Mouse (Mus musculus) bone marrow macrophage, adult 2 months (primary cell): Measurements from ENCODE around the gene Cuedc1. TPM values are rescaled to one million over a fixed set of nuclear protein-coding genes. Genes with fewer than 3 reads are reported as not detected.
A peak's percentile ranks its signal among the peaks of the same experiment; 100 is the strongest.

ENCODE experiments used
- H3K27ac ChIP-seq: 2 replicates; pipeline ENCODE4 v1.5.1; 2012; ENCODE audit warnings: low read depth, low read length; ENCODE audit not compliant: insufficient read depth
- H3K4me1 ChIP-seq: 2 replicates; pipeline ENCODE4 v1.6.1; 2012; ENCODE audit warnings: low read length; ENCODE audit not compliant: control insufficient read depth, insufficient read depth
- H3K4me3 ChIP-seq: 2 replicates; pipeline ENCODE4 v1.5.1; 2012; ENCODE audit warnings: mild to moderate bottlenecking, low read length, moderate library complexity; ENCODE audit not compliant: insufficient read depth
- CTCF ChIP-seq: IDR thresholded peaks from 2 replicates; pipeline ENCODE4 v1.5.1; 2012; ENCODE audit warnings: low read depth, mild to moderate bottlenecking, low read length, moderate library complexity
- POLR2A ChIP-seq: IDR thresholded peaks from 2 replicates; pipeline ENCODE4 v1.6.1; 2012; ENCODE audit warnings: mild to moderate bottlenecking, low read depth, low read length, borderline replicate concordance
- polyA plus RNA-seq: library from polyadenylated mRNA; stranded (reverse); fragments of >200 nt; gene quantifications from 2 replicates; pipeline ENCODE4 v1.2.4, GENCODE M21; 2012; ENCODE audit not compliant: missing spikeins, insufficient read depth, insufficient read length

Gene Cuedc1
- polyA plus RNA-seq, 1 experiment, result 13.1 TPM

DNA sequence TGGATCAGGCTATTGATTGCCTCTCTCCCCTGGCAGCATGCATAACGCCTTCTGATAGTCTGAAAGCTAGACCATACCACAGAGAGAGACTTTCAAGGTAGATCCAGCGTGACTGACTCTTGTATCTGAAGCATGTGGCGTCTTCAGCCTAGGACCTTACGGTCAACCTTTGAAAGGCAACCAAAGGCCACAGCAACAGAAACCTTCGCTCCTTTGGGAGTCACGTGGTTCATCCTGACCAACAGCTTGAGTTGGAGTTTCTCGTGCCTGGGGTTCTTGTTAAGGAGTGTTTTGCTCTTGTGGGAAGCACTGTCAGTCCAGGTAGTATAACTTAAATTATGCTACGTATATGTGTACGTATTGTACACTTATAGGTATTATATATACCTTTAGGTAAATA, 30.6 kb downstream of the Cuedc1 start:
- Histone ChIP-seq H3K4me3 (no peak overlapping the region), H3K27ac (no peak overlapping the region), H3K4me1 (peaks cover 29% of the 10 kb centered on the region)
- TF ChIP-seq CTCF (no peak), POLR2A (no peak)

DNA sequence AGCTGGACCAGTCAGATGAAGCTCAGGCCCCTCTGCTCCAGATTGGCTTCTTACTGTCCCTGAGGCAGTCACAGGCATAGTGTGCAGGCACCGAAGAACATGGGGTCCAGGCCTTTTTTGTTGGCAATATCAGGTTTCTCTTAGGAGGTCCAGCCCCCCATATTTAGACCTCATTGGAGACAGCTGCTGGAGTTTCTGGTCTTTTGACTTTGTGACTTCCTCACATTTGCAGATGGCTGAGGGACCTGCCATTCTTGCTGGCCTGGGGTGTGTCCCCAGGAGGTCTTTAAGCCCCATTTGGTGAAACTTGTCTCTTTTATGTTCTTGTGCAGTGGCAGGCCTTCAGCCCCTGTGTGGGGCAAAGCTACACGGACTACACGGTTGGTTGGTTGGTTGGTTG, 31.4 kb downstream of the Cuedc1 start:
- no peak for TF ChIP-seq CTCF
- TF ChIP-seq POLR2A, result no peak
- Histone ChIP-seq H3K4me3 (no peak overlapping the region), H3K27ac (no peak overlapping the region), H3K4me1 (peaks cover 29% of the 10 kb centered on the region)

DNA sequence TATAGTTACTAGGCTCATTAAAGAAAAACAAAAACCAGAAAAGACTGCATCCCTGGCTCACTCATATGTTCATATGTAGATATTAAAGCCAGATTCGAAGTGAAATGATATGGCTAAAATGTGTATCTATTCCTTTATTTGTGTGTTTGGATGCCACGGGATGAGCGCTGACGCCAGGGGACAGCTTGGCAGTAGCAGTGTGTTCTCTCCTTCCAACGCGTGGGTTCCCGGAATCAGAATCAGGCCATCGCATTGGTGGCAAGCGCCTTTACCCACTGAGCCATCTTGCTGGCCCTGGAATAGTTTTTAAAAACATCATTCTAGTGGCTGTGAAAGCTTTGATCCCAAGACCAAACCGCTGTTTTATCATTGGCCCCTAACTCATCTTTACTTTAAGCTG, 32.1 kb downstream of the Cuedc1 start:
- no peak for TF ChIP-seq CTCF
- no peak for TF ChIP-seq POLR2A
- no peak overlapping the region for H3K27ac ChIP-seq
- H3K4me3 ChIP-seq, result no peak overlapping the region
- H3K4me1 ChIP-seq, result peaks cover 29% of the 10 kb centered on the region

DNA sequence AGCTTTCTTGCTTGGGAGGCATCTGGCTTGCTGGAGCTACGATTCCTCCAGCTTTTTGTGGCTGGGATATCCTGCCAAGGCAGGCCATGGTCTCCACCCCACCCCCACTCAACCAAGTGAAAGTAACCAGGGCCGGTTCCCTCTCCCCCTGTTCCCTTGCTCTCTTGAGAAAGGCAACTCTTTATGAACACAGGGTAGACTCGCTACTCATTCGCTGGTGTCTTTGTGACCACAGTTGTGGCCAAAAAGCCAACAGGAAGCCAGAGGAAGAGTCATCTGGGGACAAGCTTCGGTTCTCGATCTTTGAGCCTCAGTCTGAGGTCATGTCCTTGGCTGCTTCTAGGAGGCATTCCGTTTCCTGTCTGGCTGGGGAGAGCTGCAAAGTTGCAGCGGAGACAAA, 34.0 kb downstream of the Cuedc1 start:
- Histone ChIP-seq H3K27ac (peak overlapping the region; percentile 69), H3K4me1 (peaks cover 26% of the 10 kb centered on the region), H3K4me3 (peak overlapping the region; percentile 42)
- TF ChIP-seq POLR2A (no peak), CTCF (no peak)

DNA sequence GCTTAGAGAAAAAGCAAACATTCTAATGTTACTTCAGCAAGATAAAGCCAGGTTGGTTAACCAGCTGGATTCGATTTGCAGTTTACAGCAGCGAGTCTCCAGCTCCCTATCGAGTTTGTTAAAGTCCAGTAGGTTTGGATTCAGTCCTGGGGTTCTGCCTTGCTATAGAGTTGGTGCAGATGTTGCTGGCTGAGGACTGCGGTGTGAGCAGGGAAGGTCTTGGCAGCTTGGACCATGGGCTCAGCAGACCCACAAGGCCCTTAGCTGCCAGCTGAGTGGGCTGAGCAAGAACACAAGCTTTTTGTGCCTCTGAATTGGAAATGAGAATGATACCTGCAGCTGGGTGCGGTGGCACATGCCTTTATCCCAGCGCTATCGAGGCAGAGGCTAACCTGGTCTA, 37.4 kb downstream of the Cuedc1 start:
- no peak for TF ChIP-seq POLR2A
- no peak for TF ChIP-seq CTCF
- H3K4me3 ChIP-seq, result no peak overlapping the region
- no peak overlapping the region for H3K27ac ChIP-seq
- peaks cover 26% of the 10 kb centered on the region for H3K4me1 ChIP-seq

DNA sequence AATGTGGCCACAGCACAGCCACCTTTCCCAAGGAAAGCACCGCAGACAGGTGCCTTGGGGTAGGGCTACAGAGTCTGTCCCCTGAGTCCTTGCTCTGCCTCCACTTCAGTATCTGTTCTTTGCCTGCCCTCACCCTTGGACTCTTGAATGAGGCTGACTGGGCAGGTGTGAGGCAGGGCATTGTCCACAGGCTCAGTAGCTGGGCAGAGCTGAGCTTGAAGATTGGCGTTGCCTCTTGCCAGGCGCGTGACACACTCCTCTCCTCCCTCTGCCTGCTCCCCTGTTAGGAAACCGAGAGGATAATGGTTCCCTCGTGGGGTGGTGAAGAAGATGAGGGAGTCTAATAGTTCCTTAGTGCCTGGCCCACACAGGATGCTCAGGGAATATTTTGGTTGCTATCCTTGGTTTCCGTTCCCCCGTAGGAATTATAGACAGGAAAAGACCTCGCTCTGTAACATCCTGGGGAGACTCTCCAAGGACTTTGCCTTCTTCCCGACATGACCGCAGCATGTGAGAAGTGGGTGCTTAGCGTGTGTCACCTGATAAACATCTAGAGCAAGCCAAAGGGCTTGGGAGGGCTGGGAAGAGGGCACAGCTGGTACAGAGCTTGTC, 40.1 kb downstream of the Cuedc1 start:
- TF ChIP-seq CTCF (no peak), POLR2A (no peak)
- no peak overlapping the region for H3K27ac ChIP-seq
- no peak overlapping the region for H3K4me3 ChIP-seq
- peaks cover 9% of the 10 kb centered on the region for H3K4me1 ChIP-seq

DNA sequence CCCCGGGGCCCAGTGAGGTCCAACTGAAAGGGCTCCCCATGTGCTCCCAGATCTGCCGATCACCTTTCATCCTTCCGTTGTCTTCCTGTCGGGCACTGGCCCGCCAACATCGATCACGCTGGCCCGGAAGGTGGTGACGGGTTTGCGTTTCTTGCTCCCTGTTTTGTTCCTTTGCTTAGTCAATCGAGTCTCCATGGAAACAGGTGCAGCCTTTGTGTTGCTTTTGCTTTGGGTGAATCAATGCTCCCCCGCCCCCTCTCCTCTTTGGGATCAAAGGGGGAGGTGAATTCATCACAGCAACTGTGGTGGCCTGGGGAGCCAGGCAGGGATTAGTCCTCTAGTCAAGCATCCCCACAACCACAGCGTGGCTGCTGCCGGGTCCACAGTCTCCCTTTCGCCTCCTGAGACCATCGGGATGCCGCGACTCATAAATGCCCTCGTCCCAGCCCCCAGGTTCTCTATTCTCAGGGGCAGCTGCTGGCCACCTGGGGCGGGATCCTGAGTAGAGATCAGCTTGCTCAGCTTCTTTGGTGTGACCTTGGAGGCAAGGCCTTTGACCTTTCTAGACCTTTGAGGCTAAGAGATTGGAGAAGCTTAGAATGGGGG, 41.5 kb downstream of the Cuedc1 start:
- Histone ChIP-seq H3K27ac (no peak overlapping the region), H3K4me3 (no peak overlapping the region), H3K4me1 (peaks cover 8% of the 10 kb centered on the region; the same call in 1 of the 2 replicates)
- TF ChIP-seq POLR2A (no peak), CTCF (no peak)

DNA sequence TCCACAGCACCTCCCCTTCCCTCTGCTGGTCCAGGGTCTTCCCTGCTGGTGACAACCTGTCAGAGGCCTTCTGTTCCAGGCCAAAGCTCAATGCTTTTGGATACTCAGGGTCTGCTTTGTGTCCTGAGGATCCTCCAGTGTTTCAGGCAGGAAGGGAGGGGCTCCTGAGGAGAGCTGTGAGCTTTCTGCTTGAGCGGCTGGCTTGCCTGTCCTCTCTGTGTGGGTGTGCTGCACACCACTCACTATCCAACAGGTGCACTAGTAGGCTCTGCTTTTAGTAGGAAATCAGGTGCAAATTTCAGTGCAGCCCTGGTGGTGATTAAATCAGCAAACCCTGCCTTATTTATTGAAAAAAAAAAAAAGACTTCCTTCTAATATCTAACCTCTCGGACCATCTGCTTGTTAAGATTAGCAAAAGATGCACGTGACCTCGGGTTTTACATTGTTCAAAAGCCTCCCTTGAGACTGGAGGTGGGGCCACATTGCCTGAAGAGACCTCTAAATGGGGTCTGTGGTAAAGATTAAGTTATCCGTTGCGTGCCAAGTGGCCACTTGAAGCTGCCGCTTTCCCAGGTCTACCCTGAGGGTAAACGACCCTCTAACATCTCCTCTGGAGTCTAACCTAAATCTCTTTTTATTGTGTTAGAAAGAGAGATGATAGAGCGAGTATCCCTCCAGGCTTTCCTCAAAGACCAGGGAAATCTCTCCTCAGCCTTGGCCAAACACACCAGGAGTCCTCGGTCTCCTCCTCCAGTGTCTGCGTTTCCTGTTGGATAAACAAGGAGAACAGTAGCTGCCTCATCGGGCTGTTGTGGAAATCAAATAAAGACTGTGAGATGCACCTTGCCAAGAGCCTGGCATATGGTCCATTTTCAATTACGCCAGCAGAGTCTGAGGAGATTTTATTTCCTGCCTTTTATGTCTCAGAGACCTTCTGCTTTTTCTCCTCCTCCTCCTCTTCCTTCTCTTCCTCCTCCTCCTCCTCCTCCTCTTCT, 42.5 kb downstream of the Cuedc1 start:
- no peak for TF ChIP-seq CTCF
- no peak for TF ChIP-seq POLR2A
- Histone ChIP-seq H3K4me3 (no peak overlapping the region), H3K27ac (no peak overlapping the region), H3K4me1 (peaks cover 17% of the 10 kb centered on the region)

DNA sequence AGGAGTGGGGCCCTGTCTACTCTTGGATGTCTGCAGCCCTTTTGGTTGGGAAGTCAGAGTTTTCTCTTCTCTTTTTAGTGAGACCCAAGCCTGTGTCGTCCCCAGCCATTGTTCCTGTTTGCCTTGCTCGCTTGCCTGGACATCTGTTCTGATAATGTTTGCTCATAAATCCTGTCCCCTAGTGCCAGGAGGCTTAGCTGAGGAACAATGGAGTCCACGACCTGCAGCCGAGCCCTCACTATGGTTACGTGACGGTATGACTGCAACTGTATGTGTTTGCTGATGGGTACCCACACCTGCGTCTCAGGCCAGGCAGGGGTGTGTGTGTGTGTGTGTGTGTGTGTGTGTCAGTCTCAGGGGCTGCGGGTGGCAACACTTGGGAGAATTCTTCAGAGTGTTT, 44.5 kb downstream of the Cuedc1 start:
- Histone ChIP-seq H3K4me3 (no peak overlapping the region), H3K27ac (no peak overlapping the region), H3K4me1 (peaks cover 31% of the 10 kb centered on the region)
- TF ChIP-seq POLR2A, result no peak
- no peak for TF ChIP-seq CTCF

DNA sequence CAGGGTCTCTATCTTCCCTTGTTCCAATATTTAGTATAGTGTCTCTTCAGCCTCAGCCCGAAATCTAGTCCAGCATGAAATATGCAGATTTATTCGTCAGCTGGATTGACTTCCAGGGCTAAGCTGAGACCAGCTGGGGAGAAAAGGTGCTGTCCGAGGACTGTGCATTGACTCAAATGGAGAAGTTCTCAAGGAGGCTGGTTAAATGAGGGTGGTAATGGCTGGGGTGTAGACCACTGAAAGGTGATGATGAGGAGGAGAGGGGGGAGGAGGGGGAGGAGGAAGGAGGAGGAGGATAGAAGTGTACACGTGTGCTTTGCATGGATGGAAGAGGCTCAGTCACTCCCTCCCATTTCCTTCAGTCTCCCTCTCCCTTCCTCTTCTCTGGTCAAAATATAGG, 46.2 kb downstream of the Cuedc1 start:
- H3K4me1 ChIP-seq, result peaks cover 31% of the 10 kb centered on the region
- no peak overlapping the region for H3K27ac ChIP-seq
- no peak overlapping the region for H3K4me3 ChIP-seq
- TF ChIP-seq POLR2A, result no peak
- no peak for TF ChIP-seq CTCF
